Mouse (Mus musculus): ENCODE measurements around the gene Hap1.
"Not testable (repeated sequence)": the region's sequence is repeated elsewhere in the genome, so short reads cannot be mapped to it uniquely, and the experiment has no call there.

Hap1 gene

DNA sequence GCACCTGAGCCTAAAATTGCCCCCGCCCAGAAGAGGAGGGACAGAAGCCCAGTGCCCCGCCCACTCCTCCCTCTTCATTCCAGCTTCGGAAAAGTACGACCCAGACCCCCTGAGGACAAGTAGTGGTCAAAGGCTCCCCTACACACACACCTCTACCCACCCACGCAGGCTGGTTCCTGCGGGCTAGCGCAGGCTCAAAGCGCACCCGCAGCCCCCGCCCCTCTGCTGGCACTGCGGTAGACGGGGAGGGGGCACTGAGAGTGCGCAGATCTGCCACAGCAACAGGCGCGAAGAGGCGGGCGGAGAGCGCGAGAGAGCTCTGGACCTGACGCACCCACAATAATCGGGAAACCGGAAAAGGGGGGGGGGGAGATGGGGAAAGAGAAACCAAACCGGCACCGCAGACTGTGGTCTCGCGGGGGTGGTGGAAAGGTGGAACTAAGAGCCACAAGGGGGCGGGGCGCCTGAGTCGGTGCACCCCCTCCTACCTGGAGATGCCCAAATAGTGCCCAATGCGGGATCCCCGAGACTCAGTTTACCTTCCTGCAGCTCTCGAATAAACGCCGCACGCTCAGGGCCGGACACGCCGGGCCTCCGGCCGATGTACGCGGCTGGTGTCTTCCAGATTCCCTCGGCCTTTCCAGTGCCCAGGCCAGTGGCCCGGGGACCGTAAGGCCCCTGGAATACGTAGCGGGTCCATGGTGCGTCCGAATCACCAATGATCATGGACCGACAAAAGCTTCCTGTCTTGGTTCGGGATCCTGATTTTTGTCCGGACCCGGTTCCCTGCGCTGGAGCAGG is 577 bp downstream of the Hap1 start:
- DNase-seq (ENCODE audit: low spot score in 2 of 2): peak; percentile 44 to 47

DNA sequence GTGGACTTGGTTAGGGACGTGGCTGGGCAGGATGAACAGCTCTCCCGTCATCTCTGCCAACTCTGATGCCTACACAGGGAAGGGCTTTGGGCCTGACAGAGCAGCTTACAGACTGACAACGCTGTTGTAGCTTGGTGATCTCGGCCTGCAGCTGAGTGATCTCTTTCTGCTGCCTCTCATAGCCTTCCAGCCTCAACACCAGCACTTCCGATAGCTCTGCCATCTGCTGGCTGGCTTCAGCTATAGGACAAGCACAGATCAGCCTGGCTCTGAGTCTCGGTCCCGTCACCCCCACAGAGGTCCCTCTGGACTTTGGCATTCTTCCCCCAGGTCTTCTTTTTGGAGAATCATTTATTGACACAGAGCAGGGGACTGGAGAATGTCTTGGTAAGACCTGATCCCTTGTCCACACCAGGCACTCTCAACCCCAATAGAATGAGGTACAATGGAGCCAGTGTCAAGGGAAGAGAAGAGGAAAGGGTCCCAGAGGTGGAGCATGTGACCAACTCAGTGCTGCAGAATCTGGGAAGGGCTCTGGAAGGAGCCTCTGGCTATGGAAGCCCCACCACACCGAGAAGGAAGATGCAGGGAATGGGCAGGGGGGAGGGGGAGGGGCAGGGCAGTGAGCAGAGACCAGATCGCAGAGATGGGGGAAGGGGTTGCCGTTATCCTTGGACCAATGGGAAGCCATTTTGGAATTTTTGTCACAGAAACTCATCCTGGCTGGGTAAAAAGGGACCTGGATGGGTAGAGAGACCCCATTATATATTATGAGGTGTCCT is 3.7 kb downstream of the Hap1 start:
- DNase-seq (ENCODE audit: low spot score in 2 of 2): peak in 1 of 2 experiments; percentile 48

DNA sequence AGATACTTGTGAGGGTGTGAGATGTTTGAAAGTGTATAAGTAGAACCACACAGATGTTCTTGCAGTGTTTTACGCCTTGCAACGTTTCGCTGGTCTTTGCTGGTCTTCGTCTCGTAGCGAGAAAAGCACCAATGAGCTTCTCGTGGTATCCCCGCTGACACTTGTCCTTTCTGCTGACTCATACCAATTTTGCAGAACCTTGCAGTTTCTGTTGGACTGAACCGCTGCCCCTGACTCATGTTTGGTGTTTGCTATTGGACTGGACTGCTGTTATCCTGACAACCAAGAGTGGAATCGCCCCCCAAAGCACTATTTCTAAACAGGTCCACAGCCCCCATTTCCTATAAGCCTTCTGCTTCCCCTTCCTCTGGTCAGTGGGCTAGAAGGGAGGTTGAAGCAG is 11.7 kb downstream of the Hap1 start:
- no peak for DNase-seq (ENCODE audit: low spot score in 2 of 2)

DNA sequence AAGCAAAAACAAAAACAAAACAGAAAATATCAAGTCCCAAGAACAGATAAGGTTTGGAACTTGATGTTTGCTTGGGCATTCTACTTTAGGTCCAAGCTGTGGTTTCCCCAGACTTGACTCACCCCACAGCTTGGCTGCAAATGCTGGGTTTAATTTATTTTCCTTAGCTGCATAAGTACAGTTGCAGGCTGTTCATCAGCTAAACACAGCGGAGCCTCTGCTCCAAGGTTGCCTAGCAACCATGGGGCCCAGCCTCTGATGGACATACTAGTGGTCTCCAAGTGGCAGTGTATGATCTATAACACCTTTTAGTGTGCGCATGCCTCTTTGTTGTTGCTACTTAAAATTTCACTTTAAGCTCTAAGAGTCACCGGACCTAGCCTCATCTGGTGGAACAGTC is 20.2 kb downstream of the Hap1 start:
- DNase-seq (ENCODE audit: low spot score in 2 of 2): no peak

- no peak for DNase-seq (ENCODE audit: low spot score in 2 of 2)
These were observed 21.9 kb downstream of the Hap1 start, which contains the start of gene Gast for GRCm38 (mm10) chr11:100333944-100334457. Gast (plus strand) TSS chr11:100334407.

GRCm38 (mm10) chr11:100332766-100333515 is 23.0 kb downstream of the Hap1 start:
- DNase-seq (ENCODE audit: low spot score in 2 of 2): peak; percentile 59 to 64

DNA sequence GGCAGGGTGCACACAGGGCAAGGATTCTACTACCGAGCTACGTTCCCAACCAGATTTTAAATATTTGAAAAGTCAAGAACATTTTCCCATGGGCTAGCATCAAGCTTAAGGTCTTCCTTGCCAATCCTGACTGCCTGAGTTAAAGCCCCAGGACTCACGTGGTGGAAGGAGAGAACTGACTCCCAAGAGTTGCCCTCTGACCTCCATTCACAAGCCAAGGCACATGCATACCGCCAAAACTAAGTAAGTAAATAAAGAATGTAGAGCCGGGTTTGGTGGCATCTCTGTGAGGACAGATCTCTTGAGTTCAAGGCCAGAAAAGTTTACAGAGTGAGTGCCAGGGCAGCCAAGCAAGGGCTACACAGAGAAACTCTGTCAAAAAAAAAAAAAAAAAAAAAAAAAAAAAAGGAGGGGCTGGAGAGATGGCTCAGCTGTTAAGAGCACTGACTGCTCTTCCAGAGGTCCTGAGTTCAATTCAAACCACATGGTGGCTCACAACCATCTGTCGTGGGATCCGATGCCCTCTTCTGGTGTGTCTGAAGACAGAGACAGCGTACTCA is 25.0 kb downstream of the Hap1 start:
- DNase-seq (ENCODE audit: low spot score in 2 of 2): not testable (repeated sequence)

GRCm38 (mm10) chr11:100330235-100330634 is 25.7 kb downstream of the Hap1 start:
- no peak for DNase-seq (ENCODE audit: low spot score in 2 of 2)

DNA sequence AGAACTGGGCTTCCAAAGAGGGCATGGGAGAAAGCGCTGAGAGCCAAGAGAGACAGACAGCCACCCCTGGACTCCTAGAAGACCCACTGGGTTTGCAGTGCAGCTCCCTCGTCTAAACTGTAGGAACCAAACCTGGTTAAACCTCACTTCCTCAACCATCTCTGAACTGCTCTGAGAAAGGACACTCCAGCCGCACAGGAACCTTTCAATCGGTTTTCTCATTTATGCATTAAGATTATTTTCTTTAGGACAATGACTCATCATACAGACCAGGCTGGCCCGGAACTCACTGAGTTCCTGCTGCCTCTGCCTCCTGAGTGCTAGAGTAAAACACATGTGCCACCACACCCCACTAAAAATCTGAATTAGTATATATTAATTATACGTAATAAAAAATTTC is 28.2 kb downstream of the Hap1 start:
- no peak for DNase-seq (ENCODE audit: low spot score in 2 of 2)

GRCm38 (mm10) chr11:100327316-100327715 is 28.6 kb downstream of the Hap1 start:
- no peak for DNase-seq (ENCODE audit: low spot score in 2 of 2)

- no peak for DNase-seq (ENCODE audit: low spot score in 2 of 2)
These were observed 30.8 kb downstream of the Hap1 start for GRCm38 (mm10) chr11:100325062-100325629.

DNA sequence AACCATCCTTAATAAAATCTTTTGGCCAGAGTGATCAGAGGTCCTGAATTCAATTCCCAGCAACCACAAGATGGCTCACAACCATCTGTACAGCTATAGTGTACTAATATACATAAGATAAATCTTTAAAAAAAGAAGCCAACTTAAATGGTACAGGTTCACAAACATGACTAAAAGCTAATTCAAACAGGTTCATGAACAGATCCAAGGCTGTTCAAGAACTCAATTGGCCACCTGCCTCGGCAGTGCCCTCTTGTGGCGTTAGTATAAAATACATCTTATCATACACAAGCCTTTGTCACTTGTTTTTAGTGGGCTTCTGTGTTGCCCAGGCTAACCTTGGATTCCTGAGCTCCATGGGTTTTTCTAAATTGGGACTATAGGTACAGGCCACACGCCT is 32.4 kb downstream of the Hap1 start:
- DNase-seq (ENCODE audit: low spot score in 2 of 2): peak in 1 of 2 experiments; percentile 67

DNA sequence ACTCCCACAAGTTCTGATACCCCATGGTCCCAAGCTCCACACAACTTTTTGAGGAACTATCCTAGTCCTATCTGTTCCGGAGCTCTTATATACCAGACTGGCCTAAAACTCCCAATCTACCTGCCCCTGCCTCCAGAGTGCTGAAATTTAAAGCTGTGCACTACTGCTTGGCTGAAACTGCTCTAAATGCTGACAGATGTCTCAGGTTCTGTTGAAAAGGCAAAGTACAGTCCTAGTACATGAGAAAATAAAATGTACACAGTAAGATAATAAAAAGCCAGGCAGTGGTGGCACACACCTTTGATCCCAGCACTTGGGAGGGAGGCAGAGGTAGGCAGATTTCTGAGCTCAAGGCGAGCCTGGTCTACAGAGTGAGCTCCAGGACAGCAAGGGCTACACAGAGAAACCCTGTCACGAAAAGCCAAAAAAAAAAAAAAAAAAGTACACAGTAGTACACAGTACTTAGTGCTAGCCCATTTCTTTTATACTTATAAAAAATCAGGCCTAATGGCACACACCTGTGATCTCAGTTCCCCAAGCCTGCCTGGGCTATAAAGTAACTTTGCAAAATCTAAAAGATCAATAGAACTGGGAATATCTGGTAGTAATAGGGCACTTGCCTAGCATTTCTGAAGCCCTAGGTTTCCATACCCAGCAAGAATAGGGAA is 33.2 kb downstream of the Hap1 start:
- DNase-seq (ENCODE audit: low spot score in 2 of 2): no peak

GRCm38 (mm10) chr11:100321479-100322305 is 34.2 kb downstream of the Hap1 start:
- not testable (repeated sequence) for DNase-seq (ENCODE audit: low spot score in 2 of 2)

DNA sequence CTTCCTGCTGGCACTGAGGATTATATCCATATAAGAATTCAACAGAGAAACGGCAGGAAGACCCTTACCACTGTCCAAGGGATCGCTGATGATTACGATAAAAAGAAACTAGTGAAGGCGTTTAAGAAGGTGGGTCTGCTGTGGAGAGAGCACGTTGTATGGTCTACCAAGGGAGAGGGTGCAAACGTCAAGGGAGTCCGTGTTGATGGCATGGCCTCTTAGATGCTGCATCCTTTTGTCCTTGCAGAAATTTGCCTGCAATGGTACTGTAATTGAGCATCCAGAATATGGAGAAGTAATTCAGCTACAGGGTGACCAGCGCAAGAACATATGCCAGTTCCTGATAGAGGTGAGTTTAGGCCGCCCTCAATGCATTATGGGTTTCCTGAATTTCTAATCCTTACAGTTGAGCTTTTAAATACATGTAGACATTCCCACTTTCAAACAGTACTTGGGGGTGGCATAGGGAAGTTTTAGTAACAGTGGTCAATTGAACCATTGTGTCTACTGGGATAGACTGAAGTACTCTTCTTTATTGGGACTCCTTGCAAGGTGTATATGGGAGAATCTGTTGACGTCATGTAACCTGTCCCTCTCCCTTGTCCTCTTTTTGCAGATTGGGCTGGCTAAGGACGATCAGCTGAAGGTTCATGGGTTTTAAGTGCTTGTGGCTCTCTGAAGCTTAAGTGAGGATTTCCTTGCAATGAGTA is 35.1 kb downstream of the Hap1 start:
- DNase-seq (ENCODE audit: low spot score in 2 of 2): not testable (repeated sequence)

- DNase-seq (ENCODE audit: low spot score in 2 of 2): peak; percentile 87 to 93
These were observed 35.7 kb downstream of the Hap1 start for GRCm38 (mm10) chr11:100320172-100320630.

- peak; percentile 99 to 100 for DNase-seq (ENCODE audit: low spot score in 2 of 2)
These were observed 36.3 kb downstream of the Hap1 start, which contains the start of gene Eif1 for GRCm38 (mm10) chr11:100319492-100320171. Eif1 (plus strand) TSS chr11:100319885.

Measured in frontal cortex, postnatal 36 days (tissue).